Comparison of ENCODE assay signal across 19 mouse cellular contexts in the genomic region with DNA sequence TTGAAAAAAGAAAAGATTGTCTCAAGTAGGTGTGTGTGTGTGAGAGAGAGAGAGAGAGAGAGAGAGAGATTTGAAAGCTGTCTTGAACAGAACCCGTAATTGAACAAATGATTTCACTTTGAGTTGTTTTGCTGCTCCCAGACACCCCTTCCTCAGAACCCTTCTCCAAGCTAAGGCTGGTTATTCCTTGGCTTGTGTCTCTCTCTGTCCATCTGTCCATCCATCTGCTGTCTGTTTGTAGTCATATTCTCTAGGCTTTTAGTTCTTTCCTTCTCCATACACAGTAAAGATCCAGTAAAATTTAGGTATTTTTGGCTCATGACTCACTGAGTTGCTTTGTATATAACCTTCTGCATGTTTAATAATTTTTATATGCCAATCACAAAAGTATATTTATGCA.
"Had no signal": no experiment of that assay in that cellular context is flagged by ENCODE, and none has a peak within 500 bp of the region (broad histone marks: within the 10 kb centered on the region; RNA-seq: fewer than 3 reads in every experiment).

No protein-coding gene starts in this region.

- H3K36me3 ChIP-seq: midbrain, embryonic 10.5 days; midbrain, embryonic 12.5 days; neural tube, embryonic 13.5 days; neural tube, embryonic 15.5 days had no signal

- H3K9ac ChIP-seq: lung, embryonic 14.5 days; midbrain, embryonic 12.5 days; neural tube, embryonic 13.5 days; neural tube, embryonic 15.5 days had no signal

- ATAC-seq: midbrain, embryonic 16.5 days had no signal

- H3K27ac ChIP-seq: midbrain, embryonic 10.5 days; midbrain, embryonic 12.5 days; neural tube, embryonic 13.5 days; neural tube, embryonic 15.5 days had no signal

- H3K9me3 ChIP-seq: midbrain, embryonic 10.5 days; midbrain, embryonic 12.5 days had no signal

- DNase-seq: lung, adult 18-20 months; lung, embryonic 14.5 days; lung, postnatal 10 days; lung, postnatal 4 days; midbrain, embryonic 14.5 days; retina, postnatal 1 day; right cerebral cortex, adult 18-20 months; right cerebral cortex, postnatal 25 days; right cerebral cortex, postnatal 4 days; spleen, adult 18-20 months; thymus, adult 18-20 months; thymus, postnatal 14 days; thymus, postnatal 36 days had no signal

- H3K27me3 ChIP-seq: midbrain, embryonic 12.5 days; neural tube, embryonic 13.5 days; neural tube, embryonic 15.5 days had no signal

- H3K4me2 ChIP-seq: lung, embryonic 14.5 days; midbrain, embryonic 12.5 days; neural tube, embryonic 13.5 days; neural tube, embryonic 15.5 days had no signal

- H3K4me3 ChIP-seq: midbrain, embryonic 10.5 days; midbrain, embryonic 12.5 days; myocyte; neural tube, embryonic 13.5 days; neural tube, embryonic 15.5 days had no signal

- H3K4me1 ChIP-seq: midbrain, embryonic 10.5 days; midbrain, embryonic 12.5 days; neural tube, embryonic 13.5 days; neural tube, embryonic 15.5 days had no signal
